Mouse (Mus musculus): ENCODE data around the gene Fstl4. TPM values are rescaled to one million over a fixed set of nuclear protein-coding genes. Genes with fewer than 3 reads are reported as not detected.

Fstl4 gene
- total and polyA plus RNA-seq, 3 experiments, result 1.5 to 4.0 (median 3.0) TPM

GRCm38 (mm10) chr11:53140196-53140595 is 375.8 kb downstream of the Fstl4 start:
- Histone ChIP-seq H3K4me3 (no peak overlapping the region), H3K9ac (ENCODE audit: low read depth, low read length) (no peak overlapping the region), H3K27me3 (ENCODE audit: control insufficient read depth, insufficient read depth, low read length) (no peaks in the 10 kb centered on the region), H3K27ac (no peak overlapping the region), H3K4me1 (ENCODE audit: control insufficient read depth, insufficient read depth, low read length) (no peaks in the 10 kb centered on the region), H3K79me2 (replicated peaks; ENCODE audit: control insufficient read depth, insufficient read depth, low read length) (no peaks in the 10 kb centered on the region), H3K36me3 (ENCODE audit: control insufficient read depth, insufficient read depth, low read length) (no peaks in the 10 kb centered on the region)
- intact Hi-C loops (cut with DNase I), result no loop called here
- WGBS, result 76% methylated on average over 8 of the region's 8 CpGs
- DNase-seq, result no peak
- TF ChIP-seq POLR2A (IDR thresholded peaks at IDR 0.05; ENCODE audit: insufficient read depth, low read depth, low read length) (no peak), CTCF (IDR thresholded peaks at IDR 0.05) (no peak)

GRCm38 (mm10) chr11:53140722-53141400 is 376.4 kb downstream of the Fstl4 start:
- no peak overlapping the region for H3K4me3 ChIP-seq
- no peak overlapping the region for H3K9ac ChIP-seq (ENCODE audit: low read depth, low read length)
- no peak overlapping the region for H3K27ac ChIP-seq
- no peak for DNase-seq
- no peaks in the 10 kb centered on the region for H3K4me1 ChIP-seq (ENCODE audit: control insufficient read depth, insufficient read depth, low read length)
- H3K36me3 ChIP-seq (ENCODE audit: control insufficient read depth, insufficient read depth, low read length), result no peaks in the 10 kb centered on the region
- intact Hi-C loops (cut with DNase I), result no loop called here
- no peak for TF ChIP-seq EP300 (IDR thresholded peaks at IDR 0.05; ENCODE audit: insufficient read depth, low read depth, low read length)
- TF ChIP-seq CTCF (IDR thresholded peaks at IDR 0.05), result no peak
- no peak for TF ChIP-seq POLR2A (IDR thresholded peaks at IDR 0.05; ENCODE audit: insufficient read depth, low read depth, low read length)
- H3K27me3 ChIP-seq (ENCODE audit: control insufficient read depth, insufficient read depth, low read length), result no peaks in the 10 kb centered on the region
- H3K79me2 ChIP-seq (replicated peaks; ENCODE audit: control insufficient read depth, insufficient read depth, low read length), result no peaks in the 10 kb centered on the region
- 85% methylated on average over 10 of the region's 10 CpGs for WGBS

GRCm38 (mm10) chr11:53143522-53143921 is 379.1 kb downstream of the Fstl4 start:
- H3K36me3 ChIP-seq (ENCODE audit: control insufficient read depth, insufficient read depth, low read length), result no peaks in the 10 kb centered on the region
- intact Hi-C loops (cut with DNase I), result no loop called here
- 74% methylated on average over 5 of the region's 5 CpGs for WGBS
- TF ChIP-seq POLR2A (IDR thresholded peaks at IDR 0.05; ENCODE audit: insufficient read depth, low read depth, low read length) (no peak), EP300 (IDR thresholded peaks at IDR 0.05; ENCODE audit: insufficient read depth, low read depth, low read length) (no peak), CTCF (IDR thresholded peaks at IDR 0.05) (no peak)
- H3K27ac ChIP-seq, result no peak overlapping the region
- H3K4me3 ChIP-seq, result no peak overlapping the region
- no peaks in the 10 kb centered on the region for H3K27me3 ChIP-seq (ENCODE audit: control insufficient read depth, insufficient read depth, low read length)
- no peaks in the 10 kb centered on the region for H3K79me2 ChIP-seq (replicated peaks; ENCODE audit: control insufficient read depth, insufficient read depth, low read length)
- H3K9ac ChIP-seq (ENCODE audit: low read depth, low read length), result no peak overlapping the region
- H3K4me1 ChIP-seq (ENCODE audit: control insufficient read depth, insufficient read depth, low read length), result no peaks in the 10 kb centered on the region
- no peak for DNase-seq

- no peak for DNase-seq
- TF ChIP-seq POLR2A (IDR thresholded peaks at IDR 0.05; ENCODE audit: insufficient read depth, low read depth, low read length) (no peak), EP300 (IDR thresholded peaks at IDR 0.05; ENCODE audit: insufficient read depth, low read depth, low read length) (no peak), CTCF (IDR thresholded peaks at IDR 0.05) (no peak)
- H3K79me2 ChIP-seq (replicated peaks; ENCODE audit: control insufficient read depth, insufficient read depth, low read length), result no peaks in the 10 kb centered on the region
- no peak overlapping the region for H3K9ac ChIP-seq (ENCODE audit: low read depth, low read length)
- no peaks in the 10 kb centered on the region for H3K27me3 ChIP-seq (ENCODE audit: control insufficient read depth, insufficient read depth, low read length)
- 55% methylated on average over 5 of the region's 5 CpGs for WGBS
- no peak overlapping the region for H3K27ac ChIP-seq
- H3K36me3 ChIP-seq (ENCODE audit: control insufficient read depth, insufficient read depth, low read length), result no peaks in the 10 kb centered on the region
- H3K4me3 ChIP-seq, result no peak overlapping the region
- intact Hi-C loops (cut with DNase I), result no loop called here
- no peaks in the 10 kb centered on the region for H3K4me1 ChIP-seq (ENCODE audit: control insufficient read depth, insufficient read depth, low read length)
Observed at GRCm38 (mm10) chr11:53144506-53144905, 380.1 kb downstream of the Fstl4 start.

GRCm38 (mm10) chr11:53146290-53146689 is 381.9 kb downstream of the Fstl4 start:
- TF ChIP-seq EP300 (IDR thresholded peaks at IDR 0.05; ENCODE audit: insufficient read depth, low read depth, low read length) (no peak), CTCF (IDR thresholded peaks at IDR 0.05) (peak; percentile 60)
- Histone ChIP-seq H3K79me2 (replicated peaks; ENCODE audit: control insufficient read depth, insufficient read depth, low read length) (no peaks in the 10 kb centered on the region), H3K4me3 (no peak overlapping the region), H3K4me1 (ENCODE audit: control insufficient read depth, insufficient read depth, low read length) (no peaks in the 10 kb centered on the region), H3K36me3 (ENCODE audit: control insufficient read depth, insufficient read depth, low read length) (no peaks in the 10 kb centered on the region), H3K9ac (ENCODE audit: low read depth, low read length) (no peak overlapping the region), H3K27me3 (ENCODE audit: control insufficient read depth, insufficient read depth, low read length) (no peaks in the 10 kb centered on the region), H3K27ac (no peak overlapping the region)
- WGBS, result 40% methylated on average over 4 of the region's 4 CpGs
- intact Hi-C loops (cut with DNase I), result loop anchor here (5.0 kb wide), 2 partner anchors 379 to 724 kb away; no protein-coding TSS in a partner anchor
- DNase-seq, result peak; percentile 9 to 29

- Histone ChIP-seq H3K9ac (ENCODE audit: low read depth, low read length) (no peak overlapping the region), H3K4me1 (ENCODE audit: control insufficient read depth, insufficient read depth, low read length) (no peaks in the 10 kb centered on the region), H3K27me3 (ENCODE audit: control insufficient read depth, insufficient read depth, low read length) (no peaks in the 10 kb centered on the region), H3K4me3 (no peak overlapping the region), H3K36me3 (ENCODE audit: control insufficient read depth, insufficient read depth, low read length) (no peaks in the 10 kb centered on the region), H3K79me2 (replicated peaks; ENCODE audit: control insufficient read depth, insufficient read depth, low read length) (no peaks in the 10 kb centered on the region), H3K27ac (no peak overlapping the region)
- WGBS, result 86% methylated on average over 7 of the region's 7 CpGs
- intact Hi-C loops (cut with DNase I), result no loop called here
- TF ChIP-seq POLR2A (IDR thresholded peaks at IDR 0.05; ENCODE audit: insufficient read depth, low read depth, low read length) (no peak), EP300 (IDR thresholded peaks at IDR 0.05; ENCODE audit: insufficient read depth, low read depth, low read length) (no peak), CTCF (IDR thresholded peaks at IDR 0.05) (no peak)
- DNase-seq, result no peak
Observed at GRCm38 (mm10) chr11:53156463-53156862, 392.0 kb downstream of the Fstl4 start.
